Comparison of ENCODE assay signal across 7 mouse cellular contexts in genomic region chr6:101961476-101961875, GRCm38 (mm10).
DNase-seq lines count a peak whose midpoint lies in the region; ATAC-seq and TF ChIP-seq lines count a peak whose summit lies in the region.
"Not testable (repeated sequence)": the region's sequence is repeated elsewhere in the genome, so short reads cannot be mapped to it uniquely, and the experiment has no call there.

No protein-coding gene starts in this region.

- intact Hi-C loops in heart, postnatal 14 days (cut with DNase I) = not testable (repeated sequence)

- not testable (repeated sequence) for H3K9me3 ChIP-seq in lung, embryonic 14.5 days (ENCODE audit: low read depth, low read length)

- not testable (repeated sequence) for ATAC-seq in lung, embryonic 14.5 days (ENCODE audit: insufficient read depth)

- not testable (repeated sequence) for H3K36me3 ChIP-seq in lung, embryonic 14.5 days (ENCODE audit: insufficient read depth)

- H3K4me3 ChIP-seq in lung, embryonic 14.5 days (ENCODE audit: low read depth, low read length) = not testable (repeated sequence)

- 79% methylated on average over 3 of the region's 3 CpGs for WGBS in lung, embryonic 14.5 days

- H3K27me3 ChIP-seq in lung, embryonic 14.5 days (ENCODE audit: insufficient read depth, low read length) = not testable (repeated sequence)

- peak; percentile 20 for DNase-seq in 3T3-L1 (ENCODE audit: low read depth, low spot score)
- peak; percentile 13 to 92 for DNase-seq in adrenal gland, adult (ENCODE audit: inconsistent age in 2 of 2, low spot score in 1 of 2)
- peak; percentile 72 for DNase-seq in adrenal gland, postnatal 14 days
- DNase-seq in heart, postnatal 14 days = peak; percentile 2 to 4
- DNase-seq in kidney, postnatal 10 days = peak; percentile 4
- DNase-seq in lung, embryonic 14.5 days = peak; percentile 79
- peak; percentile 65 for DNase-seq in lung, postnatal 25 days (ENCODE audit: low spot score)

- not testable (repeated sequence) for TF ChIP-seq CTCF in lung, embryonic 14.5 days (IDR thresholded peaks at IDR 0.05; ENCODE audit: low read depth)

- not testable (repeated sequence) for H3K9ac ChIP-seq in lung, embryonic 14.5 days

- not testable (repeated sequence) for H3K4me1 ChIP-seq in lung, embryonic 14.5 days (ENCODE audit: insufficient read depth)

- H3K27ac ChIP-seq in lung, embryonic 14.5 days (ENCODE audit: low read depth) = not testable (repeated sequence)

- not testable (repeated sequence) for H3K4me2 ChIP-seq in lung, embryonic 14.5 days

Comparison
In these comparisons a context has a peak if more than half of its experiments do, and no peak if none do; other contexts are left out.
1. DNase-seq: peak in every context shown above with its lines; median percentile 79 in lung, embryonic 14.5 days; 72 in adrenal gland, postnatal 14 days; 65 in lung, postnatal 25 days; 52 in adrenal gland, adult; 20 in 3T3-L1; 4 in kidney, postnatal 10 days; 3 in heart, postnatal 14 days.